Mouse (Mus musculus) heart, embryonic 15.5 days (tissue): ENCODE results near the gene Sspo. TPM values are rescaled to one million over a fixed set of nuclear protein-coding genes. Genes with fewer than 3 reads are reported as not detected.
"Not testable (repeated sequence)": the region's sequence is repeated elsewhere in the genome, so short reads cannot be mapped to it uniquely, and the experiment has no call there.

ENCODE experiments used
- ATAC-seq: fragments of 200-750 bp; cut with Nextera tagmentation; replicated peaks from 2 replicates; pipeline ENCODE4 v1.8.0; 2017; ENCODE audit warnings: low read depth, moderate TSS enrichment; ENCODE audit not compliant: insufficient number of reproducible peaks, insufficient read depth, low FRiP score
- H3K27ac ChIP-seq: fragments of 300-500 bp; sonication (generic); 2 replicates; pipeline ENCODE4 v1.5.1; 2015; ENCODE audit warnings: mild to moderate bottlenecking, inconsistent platforms
- H3K27me3 ChIP-seq: fragments of 300-500 bp; sonication (generic); 2 replicates; pipeline ENCODE4 v1.6.1; 2015; ENCODE audit warnings: inconsistent platforms
- H3K36me3 ChIP-seq: fragments of 300-500 bp; sonication (generic); 2 replicates; pipeline ENCODE4 v1.6.1; 2015; ENCODE audit warnings: mild to moderate bottlenecking, inconsistent platforms
- H3K4me1 ChIP-seq: fragments of 300-500 bp; sonication (generic); replicated peaks from 2 replicates; pipeline ENCODE4 v1.6.1; 2015; ENCODE audit warnings: inconsistent platforms
- H3K4me2 ChIP-seq: fragments of 300-500 bp; sonication (generic); 2 replicates; pipeline ENCODE4 v1.6.1; 2015; ENCODE audit warnings: inconsistent platforms, mild to moderate bottlenecking, moderate library complexity
- H3K4me3 ChIP-seq: fragments of 300-500 bp; sonication (generic); 2 replicates; pipeline ENCODE4 v1.5.1; 2015; ENCODE audit warnings: mild to moderate bottlenecking, inconsistent platforms
- H3K9ac ChIP-seq: fragments of 300-500 bp; sonication (generic); 2 replicates; pipeline ENCODE4 v1.6.1; 2015; ENCODE audit warnings: mild to moderate bottlenecking, inconsistent platforms
- H3K9me3 ChIP-seq: fragments of 300-500 bp; sonication (generic); replicated peaks from 2 replicates; pipeline ENCODE4 v1.6.1; 2016; ENCODE audit warnings: inconsistent platforms
- WGBS: fragments of 180-500 bp; shearing (Covaris S2); methylation state at CpG from one replicate; pipeline ENCODE4 v1.1.7; 2015; ENCODE audit warnings: mixed read lengths; 5-methylcytosine and 5-hydroxymethylcytosine counted together
- polyA plus RNA-seq: library from polyadenylated mRNA; unstranded; fragments of >200 nt; fragmentation: Nextera tagmentation; extraction: Ambion mirVana; gene quantifications from 2 replicates; pipeline ENCODE4 v1.2.1, GENCODE M21; 2015

Sspo gene
- polyA plus RNA-seq, 1 experiment from 2014 or later, result 0.16 TPM

DNA sequence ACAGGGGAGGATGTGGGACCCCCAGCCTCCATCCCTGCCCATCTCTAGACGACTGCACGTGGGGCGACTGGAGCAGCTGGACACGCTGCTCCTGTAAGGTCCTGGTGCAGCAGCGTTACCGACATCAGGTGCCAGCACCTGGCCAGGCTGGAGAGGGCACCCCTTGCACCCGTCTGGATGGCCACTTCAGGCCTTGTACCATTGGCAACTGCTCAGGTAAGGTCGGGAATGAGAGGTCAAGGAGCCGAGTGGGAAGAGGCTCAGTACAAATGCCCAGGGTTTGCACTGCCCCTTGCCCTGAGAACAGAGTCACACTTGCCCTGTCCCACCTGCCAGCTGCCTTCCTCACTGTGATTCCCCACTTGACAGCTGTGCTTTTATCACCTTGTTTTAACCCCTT lies 43.3 kb downstream of the Sspo start:
- Histone ChIP-seq H3K27me3 (peaks cover 19% of the 10 kb centered on the region), H3K36me3 (no peaks in the 10 kb centered on the region), H3K27ac (no peak overlapping the region), H3K4me3 (no peak overlapping the region), H3K4me1 (peaks cover 14% of the 10 kb centered on the region), H3K9me3 (no peaks in the 10 kb centered on the region), H3K9ac (no peak overlapping the region), H3K4me2 (no peak overlapping the region)
- WGBS, result 56% methylated on average over 9 of the region's 9 CpGs
- ATAC-seq, result no peak

DNA sequence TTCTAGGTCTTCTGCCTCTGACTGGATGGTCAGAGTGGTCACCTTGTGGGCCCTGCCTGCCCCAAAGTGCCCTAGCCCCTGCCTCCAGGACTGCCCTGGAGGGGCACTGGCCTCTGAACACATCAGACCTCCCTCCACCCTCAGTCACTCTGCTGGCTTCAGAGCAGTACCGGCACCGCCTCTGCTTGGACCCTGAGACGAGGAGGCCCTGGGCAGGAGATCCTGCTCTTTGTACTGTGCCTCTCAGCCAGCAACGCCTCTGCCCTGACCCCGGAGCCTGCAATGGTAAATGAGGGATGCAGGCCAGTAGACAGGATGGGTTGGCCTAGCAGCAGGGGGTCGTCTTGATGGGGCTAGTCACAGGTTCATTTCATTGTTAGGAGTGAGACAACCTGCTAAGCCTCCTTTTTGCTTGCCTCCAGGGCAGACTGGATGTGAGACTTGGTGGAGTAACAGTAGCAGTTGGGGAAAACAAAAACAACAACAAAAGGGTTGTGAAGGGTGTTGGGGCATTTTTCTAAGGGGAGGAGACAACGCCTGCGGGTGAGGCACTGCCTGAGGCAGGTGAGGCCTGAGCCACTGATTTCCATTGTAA lies 45.2 kb downstream of the Sspo start:
- WGBS, result 37% methylated on average over 8 of the region's 8 CpGs
- Histone ChIP-seq H3K9ac (no peak overlapping the region), H3K4me1 (peaks cover 7% of the 10 kb centered on the region), H3K4me2 (no peak overlapping the region), H3K27ac (no peak overlapping the region), H3K9me3 (no peaks in the 10 kb centered on the region), H3K27me3 (peaks cover 17% of the 10 kb centered on the region), H3K4me3 (no peak overlapping the region), H3K36me3 (no peaks in the 10 kb centered on the region)
- ATAC-seq, result no peak

DNA sequence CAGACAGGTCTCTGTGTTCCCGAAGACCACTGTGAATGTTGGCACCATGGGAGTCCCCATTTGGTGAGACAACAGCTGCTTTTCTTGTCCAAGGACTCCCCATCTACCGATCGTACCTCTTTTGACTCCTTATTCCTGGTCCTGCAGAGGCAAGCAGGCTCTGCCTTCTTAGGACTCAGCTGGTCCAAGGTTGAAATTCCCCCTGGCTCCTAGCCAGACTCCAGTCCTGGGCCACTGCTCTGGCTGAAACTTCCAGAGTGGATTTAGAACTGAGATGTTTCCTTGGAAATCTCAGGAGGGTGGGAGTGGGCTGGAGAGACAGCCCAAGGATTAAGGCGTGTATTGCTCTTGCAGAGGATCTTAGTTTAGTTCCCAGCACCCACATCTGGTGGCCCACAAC lies 49.5 kb downstream of the Sspo start:
- Histone ChIP-seq H3K27me3 (peaks cover 3% of the 10 kb centered on the region; the same call in 1 of the 2 replicates), H3K4me2 (no peak overlapping the region), H3K4me3 (no peak overlapping the region), H3K27ac (no peak overlapping the region), H3K9ac (no peak overlapping the region), H3K36me3 (no peaks in the 10 kb centered on the region), H3K9me3 (no peaks in the 10 kb centered on the region), H3K4me1 (no peaks in the 10 kb centered on the region)
- ATAC-seq, result no peak
- 77% methylated on average over 4 of the region's 4 CpGs for WGBS

DNA sequence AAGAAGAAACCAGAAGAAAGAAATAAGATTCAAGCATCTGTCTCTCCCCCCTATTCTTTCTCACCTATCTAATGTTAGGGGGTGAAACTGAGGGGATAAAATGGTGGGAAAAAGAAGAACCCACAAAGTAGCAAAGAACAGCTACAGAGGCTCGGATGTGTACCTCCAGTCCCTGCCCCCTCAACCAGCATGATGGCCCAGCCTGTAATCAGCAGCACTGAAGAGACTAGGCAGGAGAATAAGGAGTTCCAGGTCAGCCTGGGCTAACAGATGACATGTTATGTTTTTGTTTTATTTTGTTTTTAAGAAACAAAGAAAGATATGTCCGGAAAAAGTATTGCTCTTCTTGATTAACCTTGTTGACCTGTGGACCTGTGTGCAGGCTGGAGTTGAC lies 55.8 kb downstream of the Sspo start:
- WGBS, result 4% methylated on average over 2 of the region's 2 CpGs
- no peaks in the 10 kb centered on the region; the same call in 1 of the 2 replicates for H3K4me1 ChIP-seq
- peak overlapping the region; percentile 63 for H3K4me3 ChIP-seq
- no peaks in the 10 kb centered on the region for H3K9me3 ChIP-seq
- no peaks in the 10 kb centered on the region for H3K27me3 ChIP-seq
- no peak overlapping the region for H3K27ac ChIP-seq
- no peak for ATAC-seq
- no peaks in the 10 kb centered on the region for H3K36me3 ChIP-seq
- no peak overlapping the region for H3K9ac ChIP-seq
- 0 out of 2 replicates have a peak overlapping the region, but pooled peaks have one; percentile 85 for H3K4me2 ChIP-seq

DNA sequence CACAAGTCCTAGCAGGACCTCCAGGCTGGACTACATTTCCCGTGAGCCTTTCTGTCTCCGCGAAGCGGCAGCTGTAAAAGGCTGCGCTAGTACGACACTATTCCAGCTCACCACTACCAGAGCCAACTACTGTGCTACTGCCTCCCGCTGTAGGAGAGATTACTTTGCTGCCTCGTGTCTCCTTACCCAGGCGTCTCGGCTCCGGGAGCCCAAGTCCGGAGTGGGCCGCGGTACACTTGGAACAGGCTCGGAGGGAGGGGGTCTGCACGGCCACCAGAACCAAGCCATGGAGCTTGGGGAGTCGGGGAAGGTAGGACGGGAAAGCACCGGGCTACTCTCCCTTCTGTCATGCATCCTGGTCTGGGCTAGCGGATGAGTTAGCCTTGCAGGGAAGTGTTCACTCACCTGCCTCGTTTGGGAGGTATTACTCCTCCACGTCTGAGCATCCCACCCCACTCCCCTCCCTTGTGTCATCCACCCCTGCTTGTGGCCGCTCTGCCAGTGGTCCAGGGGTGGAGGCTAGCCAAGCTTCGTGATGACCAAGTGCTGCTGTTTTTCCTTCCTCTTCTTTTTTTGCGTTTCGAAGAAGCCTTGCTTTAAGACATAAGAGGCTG lies 56.3 kb downstream of the Sspo start:
- Histone ChIP-seq H3K36me3 (no peaks in the 10 kb centered on the region), H3K4me3 (peak overlapping the region; percentile 63), H3K4me2 (peak overlapping the region; percentile 85), H3K27ac (peak overlapping the region; percentile 69), H3K4me1 (no peaks in the 10 kb centered on the region; the same call in 1 of the 2 replicates), H3K9ac (peak overlapping the region; percentile 62), H3K27me3 (no peaks in the 10 kb centered on the region), H3K9me3 (no peaks in the 10 kb centered on the region)
- WGBS, result under 1% methylated on average over 26 of the region's 26 CpGs
- ATAC-seq, result peak; percentile 94

DNA sequence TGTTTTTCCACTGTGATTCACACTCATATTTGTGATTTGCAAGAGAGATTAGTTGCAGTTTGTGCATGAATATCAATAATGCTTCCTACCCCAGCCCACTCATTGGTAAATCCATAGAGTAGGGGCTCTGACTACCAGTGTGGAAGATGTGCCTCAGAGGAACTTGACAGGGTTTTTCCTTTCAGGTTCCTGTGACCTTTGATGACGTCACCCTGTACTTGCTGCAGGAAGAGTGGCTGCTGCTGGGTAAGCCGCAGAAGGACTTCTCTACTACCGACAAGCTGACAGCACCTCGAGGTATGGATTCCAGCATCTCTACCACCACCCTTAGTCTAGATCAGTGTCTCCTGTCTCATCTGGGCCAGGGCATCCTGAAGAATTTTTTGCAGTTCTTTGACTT lies 60.1 kb downstream of the Sspo start:
- Histone ChIP-seq H3K9me3 (no peaks in the 10 kb centered on the region), H3K4me3 (no peak overlapping the region), H3K4me2 (no peak overlapping the region), H3K27me3 (no peaks in the 10 kb centered on the region), H3K4me1 (no peaks in the 10 kb centered on the region; the same call in 1 of the 2 replicates), H3K9ac (no peak overlapping the region), H3K36me3 (peaks cover 7% of the 10 kb centered on the region; the same call in 1 of the 2 replicates), H3K27ac (no peak overlapping the region)
- ATAC-seq, result no peak
- 59% methylated on average over 4 of the region's 4 CpGs for WGBS

DNA sequence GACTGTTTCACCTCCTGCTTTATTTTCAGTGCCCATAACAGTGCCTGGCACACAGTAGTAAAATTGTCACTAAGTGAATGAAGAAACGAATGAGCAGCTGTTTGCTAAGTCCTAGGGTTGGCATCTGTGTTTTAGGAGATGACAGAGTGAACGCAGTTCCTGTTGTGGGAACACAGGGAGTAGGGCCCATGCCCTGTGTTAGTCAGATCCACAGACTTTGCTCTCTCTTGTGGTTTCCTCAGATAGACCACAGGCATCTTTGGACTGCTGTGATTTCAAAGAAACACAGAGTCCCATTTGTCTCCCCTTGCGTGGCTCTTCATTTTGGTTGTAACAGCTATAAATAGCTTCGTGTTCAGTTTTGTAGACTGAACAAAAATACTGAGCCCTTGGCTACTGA lies 62.4 kb downstream of the Sspo start:
- Histone ChIP-seq H3K4me1 (no peaks in the 10 kb centered on the region; the same call in 1 of the 2 replicates), H3K9ac (no peak overlapping the region), H3K36me3 (peaks cover 10% of the 10 kb centered on the region; the same call in 1 of the 2 replicates), H3K4me2 (no peak overlapping the region), H3K4me3 (no peak overlapping the region), H3K27me3 (no peaks in the 10 kb centered on the region), H3K9me3 (no peaks in the 10 kb centered on the region), H3K27ac (no peak overlapping the region)
- 68% methylated on average over 4 of the region's 4 CpGs for WGBS
- ATAC-seq, result no peak

DNA sequence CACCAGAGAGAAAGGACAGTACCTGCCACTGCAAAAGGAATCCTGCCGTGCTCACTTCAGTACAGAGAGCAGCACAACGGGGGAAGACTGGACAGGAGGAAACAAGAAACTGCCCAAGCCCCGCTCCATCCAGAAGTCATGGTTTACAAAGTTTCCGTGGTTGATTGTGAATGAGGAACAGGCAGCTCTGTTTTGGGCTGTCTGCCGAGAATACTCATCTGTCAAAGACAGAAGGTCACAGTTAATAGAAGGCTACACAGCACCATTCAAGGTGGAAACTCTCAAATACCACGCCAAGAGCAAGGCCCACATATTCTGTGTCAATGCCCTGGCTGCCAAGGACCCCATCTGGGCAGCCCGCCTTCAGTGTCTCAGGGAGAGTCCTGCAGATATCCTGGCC lies 63.8 kb downstream of the Sspo start:
- Histone ChIP-seq H3K4me2 (no peak overlapping the region), H3K9me3 (no peaks in the 10 kb centered on the region), H3K4me3 (no peak overlapping the region), H3K9ac (no peak overlapping the region), H3K4me1 (no peaks in the 10 kb centered on the region), H3K27ac (no peak overlapping the region), H3K27me3 (no peaks in the 10 kb centered on the region), H3K36me3 (peaks cover 24% of the 10 kb centered on the region)
- WGBS, result 82% methylated on average over 7 of the region's 7 CpGs
- no peak for ATAC-seq

DNA sequence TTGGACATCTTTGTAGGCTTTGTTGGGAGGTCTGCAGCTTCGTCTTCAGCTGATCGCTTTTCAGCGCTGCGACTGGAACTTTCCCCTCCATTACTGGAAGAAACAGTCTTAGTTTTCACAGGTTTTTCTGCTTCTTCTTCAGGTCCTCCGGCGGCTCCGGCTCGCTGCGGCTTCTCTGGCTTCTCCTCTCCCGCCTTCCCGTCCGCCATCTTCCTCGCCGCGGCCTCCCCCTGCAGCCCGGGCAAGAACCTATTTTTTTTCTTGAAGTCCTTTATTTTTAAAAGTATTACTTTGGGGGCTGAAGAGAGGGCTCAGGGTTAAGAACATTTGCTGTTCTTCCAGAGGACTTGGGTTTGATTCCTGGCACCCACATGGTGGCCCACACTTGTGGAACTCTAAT lies 76.9 kb downstream of the Sspo start:
- not testable (repeated sequence) for H3K9me3 ChIP-seq, H3K36me3 ChIP-seq, H3K4me3 ChIP-seq, ATAC-seq, H3K4me2 ChIP-seq, H3K27ac ChIP-seq, H3K4me1 ChIP-seq, H3K27me3 ChIP-seq, H3K9ac ChIP-seq
- WGBS, result 91% methylated on average over 16 of the region's 16 CpGs

DNA sequence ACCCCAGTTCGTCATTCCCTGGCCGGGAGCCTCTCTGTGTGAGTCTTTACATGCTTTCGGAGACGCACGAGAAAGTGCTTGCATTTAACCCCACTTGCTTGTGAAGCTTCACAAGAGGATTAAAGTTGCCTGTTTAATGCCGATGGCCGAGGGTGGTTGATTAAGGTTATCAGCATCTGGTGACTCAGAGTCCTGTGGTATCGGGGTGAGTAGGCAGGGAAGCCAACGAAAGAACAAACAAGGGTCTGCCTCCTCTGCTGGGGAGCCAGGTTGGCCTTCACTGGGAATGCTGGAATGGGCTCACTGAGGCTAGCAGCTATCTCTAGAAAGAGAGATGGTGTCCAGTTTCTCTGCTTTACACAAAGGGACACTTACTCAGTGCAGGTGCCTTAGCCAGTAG lies 79.9 kb downstream of the Sspo start:
- H3K27ac ChIP-seq, result no peak overlapping the region
- H3K4me1 ChIP-seq, result peaks cover 16% of the 10 kb centered on the region
- peaks cover 8% of the 10 kb centered on the region; the same call in 1 of the 2 replicates for H3K36me3 ChIP-seq
- 75% methylated on average over 9 of the region's 9 CpGs for WGBS
- H3K4me3 ChIP-seq, result no peak overlapping the region
- no peaks in the 10 kb centered on the region for H3K9me3 ChIP-seq
- H3K4me2 ChIP-seq, result no peak overlapping the region
- no peak for ATAC-seq
- H3K9ac ChIP-seq, result no peak overlapping the region
- H3K27me3 ChIP-seq, result no peaks in the 10 kb centered on the region

DNA sequence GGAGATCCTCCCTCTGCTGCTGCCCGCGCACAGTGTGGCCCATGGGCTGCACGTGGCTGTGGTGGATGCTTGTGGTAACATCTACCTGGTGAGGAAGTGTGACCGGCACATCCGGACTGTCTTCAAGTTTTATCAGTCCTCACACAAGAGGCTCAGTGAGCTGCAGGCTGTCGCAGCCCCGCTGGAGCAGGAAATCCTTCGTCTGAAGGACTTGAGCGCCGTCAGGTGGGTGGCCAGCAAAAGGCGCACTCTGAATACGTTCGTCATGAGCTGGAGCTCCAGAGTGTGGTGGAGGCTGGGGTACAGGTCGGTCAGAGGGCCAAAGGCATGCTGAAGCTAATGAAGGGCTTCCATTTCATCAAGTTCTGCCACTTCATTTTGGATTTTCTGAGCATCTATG lies 81.2 kb downstream of the Sspo start:
- 70% methylated on average over 14 of the region's 14 CpGs for WGBS
- Histone ChIP-seq H3K4me1 (peaks cover 16% of the 10 kb centered on the region), H3K9me3 (no peaks in the 10 kb centered on the region), H3K4me3 (no peak overlapping the region), H3K27me3 (no peaks in the 10 kb centered on the region), H3K27ac (no peak overlapping the region), H3K36me3 (peaks cover 8% of the 10 kb centered on the region; the same call in 1 of the 2 replicates), H3K4me2 (no peak overlapping the region), H3K9ac (no peak overlapping the region)
- no peak for ATAC-seq

DNA sequence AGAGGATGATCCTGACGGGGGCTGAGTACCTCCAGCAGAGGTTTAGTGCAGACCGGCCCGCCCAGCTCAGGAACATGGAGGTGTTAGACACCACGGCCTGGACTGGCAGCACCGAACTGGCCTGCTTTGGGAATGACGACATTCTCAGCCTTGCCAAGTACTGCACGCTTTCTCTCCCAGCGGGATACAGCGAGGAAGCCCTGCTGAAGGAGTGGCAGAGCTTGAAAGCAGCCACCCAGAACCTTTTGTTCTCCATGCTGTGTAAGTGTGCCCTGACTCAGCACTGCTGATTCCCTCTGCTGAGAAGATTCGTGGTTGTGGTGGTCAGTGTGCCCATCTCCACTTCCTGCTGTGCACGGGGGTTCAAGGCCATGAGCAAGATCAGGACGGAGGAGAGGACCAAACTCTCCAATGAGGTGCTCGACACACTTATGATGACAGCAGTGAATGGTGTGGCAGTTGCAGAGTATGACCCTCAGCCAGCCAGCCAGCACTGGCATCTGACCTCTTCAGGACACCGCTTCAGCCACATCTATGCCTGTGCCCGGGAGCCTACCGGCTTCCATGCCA lies 81.9 kb downstream of the Sspo start:
- Histone ChIP-seq H3K9ac (no peak overlapping the region), H3K27me3 (no peaks in the 10 kb centered on the region), H3K27ac (no peak overlapping the region), H3K9me3 (no peaks in the 10 kb centered on the region), H3K4me1 (peaks cover 16% of the 10 kb centered on the region), H3K4me3 (no peak overlapping the region), H3K36me3 (peaks cover 8% of the 10 kb centered on the region; the same call in 1 of the 2 replicates), H3K4me2 (no peak overlapping the region)
- WGBS, result 78% methylated on average over 16 of the region's 16 CpGs
- ATAC-seq, result no peak
